Mouse (Mus musculus): ENCODE measurements around the gene Fut7.
"Not testable (repeated sequence)": the region's sequence is repeated elsewhere in the genome, so short reads cannot be mapped to it uniquely, and the experiment has no call there.

Fut7 gene

DNA sequence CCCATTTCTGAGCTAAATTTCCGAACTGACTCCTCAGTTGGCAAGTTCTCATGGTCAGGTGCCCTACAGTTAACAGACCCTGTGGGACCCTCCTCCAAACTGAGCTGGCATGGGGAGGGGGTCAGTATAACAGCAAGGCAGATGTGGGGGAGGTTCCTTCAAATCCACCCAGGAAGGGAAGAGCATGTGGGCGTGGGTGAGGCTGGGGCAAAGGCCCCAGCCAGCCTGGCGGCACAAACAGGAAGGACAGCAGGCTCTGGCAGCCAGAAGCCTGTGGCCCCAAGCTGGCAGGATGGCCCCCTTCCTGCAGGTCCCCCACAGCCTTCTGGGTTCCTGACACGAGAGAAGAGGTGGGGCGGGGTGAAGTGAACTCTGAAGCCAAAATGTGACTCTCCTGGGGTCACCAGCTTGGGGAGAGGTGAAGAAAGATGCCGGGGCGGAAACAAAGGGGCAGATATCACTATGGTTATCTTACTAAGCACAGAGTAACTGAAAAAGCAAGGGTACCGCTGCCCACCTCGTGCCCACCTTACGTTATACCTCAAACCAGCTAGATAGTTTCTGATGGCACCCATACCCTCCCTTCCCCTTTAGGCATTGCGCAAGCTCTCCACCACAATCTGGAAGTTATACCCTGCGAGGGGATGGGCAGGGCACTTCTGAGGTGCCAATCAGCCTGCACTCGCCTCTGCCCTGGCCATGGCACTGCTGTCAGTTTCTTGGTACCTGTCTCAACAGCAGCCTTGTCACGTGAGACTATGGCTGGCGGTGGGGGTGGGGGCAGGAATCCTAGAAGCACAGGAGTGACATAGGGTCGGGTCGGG, at the start of gene Fut7:
TSS of gene Fut7 (plus strand) at position 681 of the 824 bp plus-strand sequence.
- DNase-seq, result peak; percentile 31

- DNase-seq, result no peak
Observed at GRCm38 (mm10) chr2:25373431-25373830, 49.6 kb upstream of the Fut7 start.

DNA sequence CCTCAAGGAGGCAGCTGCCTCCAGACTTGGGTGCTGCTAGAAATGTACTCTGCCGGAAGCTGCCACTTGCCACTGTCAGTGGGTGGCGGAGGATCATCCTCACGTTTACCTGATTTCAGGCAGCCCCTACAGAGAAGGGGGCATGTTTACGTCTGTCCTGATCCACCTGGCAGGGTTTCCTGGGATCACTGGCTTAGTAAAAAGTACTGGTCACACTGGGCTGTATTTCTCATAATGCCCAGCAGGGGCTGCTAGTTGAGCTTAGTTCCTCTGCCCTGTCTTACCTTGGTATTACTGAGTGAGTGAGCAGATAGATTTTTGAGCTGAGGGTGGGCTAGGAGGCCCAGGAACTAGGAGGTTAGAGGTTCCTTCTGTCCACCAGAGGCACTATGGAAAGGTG, 46.5 kb upstream of the Fut7 start:
- peak; percentile 69 for DNase-seq

- DNase-seq, result no peak
Observed at GRCm38 (mm10) chr2:25384492-25384891, 38.6 kb upstream of the Fut7 start.

GRCm38 (mm10) chr2:25391266-25391665, 31.8 kb upstream of the Fut7 start:
- DNase-seq, result no peak

GRCm38 (mm10) chr2:25394281-25395221, 28.5 kb upstream of the Fut7 start:
- peak; percentile 28 for DNase-seq

- DNase-seq, result peak; percentile 55
Observed at GRCm38 (mm10) chr2:25395721-25396596, 27.1 kb upstream of the Fut7 start, which contains the start of gene Entpd2. TSS of gene Entpd2 (plus strand) at chr2:25395874.

GRCm38 (mm10) chr2:25396597-25396983, 26.5 kb upstream of the Fut7 start:
- no peak for DNase-seq

GRCm38 (mm10) chr2:25397010-25397409, 26.1 kb upstream of the Fut7 start:
- DNase-seq, result no peak

DNA sequence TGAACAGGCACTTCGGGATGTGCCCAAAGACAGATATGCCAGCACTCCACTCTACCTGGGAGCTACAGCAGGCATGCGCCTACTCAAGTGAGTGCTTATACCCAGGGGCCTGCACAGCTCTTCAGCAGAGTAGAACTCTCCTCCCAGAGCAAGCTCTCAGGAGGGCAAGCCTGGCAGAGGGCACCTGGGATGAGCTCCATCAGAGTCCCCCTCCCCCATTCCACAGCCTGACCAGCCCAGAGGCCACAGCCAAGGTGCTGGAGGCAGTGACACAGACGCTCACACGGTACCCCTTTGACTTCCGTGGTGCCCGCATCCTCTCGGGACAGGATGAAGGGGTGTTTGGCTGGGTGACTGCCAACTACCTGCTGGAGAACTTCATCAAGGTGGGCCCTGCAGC, 25.0 kb upstream of the Fut7 start:
- no peak for DNase-seq

DNA sequence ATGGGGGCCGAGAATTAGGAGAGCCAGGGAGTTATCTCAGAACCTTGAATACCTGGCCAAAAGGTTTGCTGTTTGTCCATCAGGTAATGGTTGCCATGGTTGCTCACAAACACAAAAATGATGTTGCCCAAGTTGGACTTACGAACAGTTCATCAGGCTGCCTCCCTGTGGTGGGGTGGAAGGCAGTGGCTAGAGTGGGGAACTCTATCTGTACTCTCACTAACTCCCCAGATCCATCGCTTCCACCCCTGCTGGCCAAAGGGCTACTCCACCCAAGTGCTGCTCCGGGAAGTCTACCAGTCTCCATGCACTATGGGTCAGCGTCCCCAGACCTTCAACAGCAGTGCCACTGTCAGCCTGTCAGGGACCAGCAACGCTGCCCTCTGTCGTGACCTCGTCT, 24.0 kb upstream of the Fut7 start, which contains the start of gene Npdc1:
TSS of gene Npdc1 (plus strand) at position 301 of the 400 bp plus-strand sequence.
- no peak for DNase-seq

- no peak for DNase-seq
Observed at GRCm38 (mm10) chr2:25400291-25400690, 22.8 kb upstream of the Fut7 start.

GRCm38 (mm10) chr2:25400764-25401163, 22.3 kb upstream of the Fut7 start:
- peak; percentile 62 for DNase-seq

- peak; percentile 89 for DNase-seq
Observed at GRCm38 (mm10) chr2:25402377-25402971, 20.6 kb upstream of the Fut7 start.

GRCm38 (mm10) chr2:25402972-25403601, 20.0 kb upstream of the Fut7 start:
- DNase-seq, result peak; percentile 72

DNA sequence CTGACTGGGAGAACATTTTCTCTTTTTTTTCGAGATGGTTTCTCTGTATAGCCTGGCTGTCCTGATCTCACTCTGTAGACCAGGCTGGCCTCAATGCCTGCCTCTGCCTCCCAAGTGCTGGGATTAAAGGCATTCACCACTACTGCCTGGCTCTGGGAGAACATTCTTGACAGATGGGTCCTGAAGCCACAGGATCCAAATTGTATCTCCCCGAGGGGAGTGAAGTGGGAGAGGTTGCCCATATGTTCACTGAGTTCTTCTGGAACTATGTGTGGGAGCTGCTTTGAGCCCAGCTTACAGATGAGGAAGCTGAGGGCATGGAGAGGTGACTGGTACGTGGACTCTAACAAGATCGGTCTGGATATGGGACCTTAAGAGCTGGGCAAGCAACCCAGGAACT, 19.1 kb upstream of the Fut7 start:
- no peak for DNase-seq

- DNase-seq, result no peak
Observed at GRCm38 (mm10) chr2:25408908-25409307, 14.2 kb upstream of the Fut7 start.

DNA sequence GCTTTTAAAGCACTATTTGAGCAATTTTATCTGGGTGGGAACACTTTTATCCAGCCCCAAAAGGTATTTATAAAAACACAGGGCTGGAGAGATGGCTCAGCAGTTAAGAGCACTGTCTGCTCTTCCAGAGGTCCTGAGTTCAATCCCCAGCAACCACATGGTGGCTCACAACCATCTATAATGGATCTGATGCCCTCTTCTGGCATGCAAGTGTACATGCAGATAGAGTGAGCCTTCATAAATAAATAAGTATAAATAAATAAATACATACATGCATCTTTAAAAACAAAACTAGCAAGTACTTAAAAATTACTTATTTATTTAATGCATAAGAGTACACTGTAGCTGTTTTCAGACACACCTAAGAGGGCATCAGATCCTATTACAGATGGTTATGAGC, 9.6 kb upstream of the Fut7 start:
- not testable (repeated sequence) for DNase-seq

DNA sequence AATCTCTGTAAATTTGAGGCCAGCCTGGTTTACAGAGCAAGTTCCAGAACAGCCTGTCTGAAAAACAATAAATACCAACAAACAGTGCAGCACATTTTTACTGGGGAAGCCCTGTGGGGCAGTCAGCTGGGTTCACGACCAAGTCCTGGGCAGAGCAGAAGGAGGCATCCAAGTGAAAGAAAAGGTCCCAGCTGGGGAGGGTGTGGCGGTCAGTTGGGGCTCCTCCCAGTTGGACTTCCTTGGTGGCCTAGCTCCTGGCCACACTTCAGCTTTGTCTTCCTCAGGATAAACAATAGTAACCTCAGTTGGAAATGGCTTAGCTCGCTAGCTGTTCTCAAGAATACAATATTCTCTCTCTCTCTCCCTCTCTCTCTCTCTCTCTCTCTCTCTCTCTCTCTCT, 5.6 kb upstream of the Fut7 start:
- DNase-seq, result peak; percentile 62

DNA sequence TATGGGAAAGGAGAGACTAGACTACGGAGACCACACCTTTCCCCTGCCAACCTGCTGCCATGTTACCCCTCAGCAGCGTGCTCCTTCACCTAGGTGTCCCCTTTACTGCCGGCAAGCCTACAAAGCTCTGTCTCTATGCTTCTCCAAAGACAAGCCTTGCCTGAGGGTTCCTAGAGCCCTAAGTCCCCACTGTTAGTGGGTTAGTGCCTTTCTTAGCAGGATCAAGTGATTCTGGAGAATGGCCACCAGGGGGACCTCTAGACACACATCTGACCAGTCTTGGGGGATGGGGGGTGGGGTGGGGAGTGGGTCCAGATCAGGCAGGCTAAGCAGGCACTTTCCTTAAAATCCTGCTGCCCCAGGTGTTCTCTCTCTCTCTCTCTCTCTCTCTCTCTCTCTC, 1.2 kb upstream of the Fut7 start:
- DNase-seq, result peak; percentile 60

GRCm38 (mm10) chr2:25423626-25424025, 559 bp downstream of the Fut7 start:
- DNase-seq, result no peak

DNA sequence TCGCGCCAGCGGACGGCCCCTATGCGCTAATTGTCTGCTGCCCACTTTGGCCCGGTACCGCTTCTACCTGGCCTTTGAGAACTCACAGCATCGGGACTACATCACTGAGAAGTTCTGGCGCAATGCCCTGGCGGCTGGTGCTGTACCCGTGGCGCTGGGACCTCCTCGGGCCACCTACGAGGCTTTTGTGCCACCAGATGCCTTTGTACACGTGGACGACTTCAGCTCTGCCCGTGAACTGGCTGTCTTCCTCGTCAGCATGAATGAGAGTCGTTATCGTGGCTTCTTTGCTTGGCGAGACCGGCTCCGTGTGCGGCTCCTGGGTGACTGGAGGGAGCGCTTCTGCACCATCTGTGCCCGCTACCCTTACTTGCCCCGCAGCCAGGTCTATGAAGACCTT, 2.4 kb downstream of the Fut7 start:
- no peak for DNase-seq
